In genomic region chr19:35170554-35170953, GRCm38 (mm10) we compare ENCODE assay signal across 19 mouse cellular contexts.
DNase-seq lines count a peak whose midpoint lies in the region; ATAC-seq and TF ChIP-seq lines count a peak whose summit lies in the region.
"Had no signal": no experiment of that assay in that cellular context is flagged by ENCODE, and none has a peak within 500 bp of the region (broad histone marks: within the 10 kb centered on the region; RNA-seq: fewer than 3 reads in every experiment).

No protein-coding gene starts in this region.

- no peak overlapping the region for H3K27ac ChIP-seq in liver, embryonic 11.5 days (ENCODE audit: low read depth, low read length)
- no peak overlapping the region for H3K27ac ChIP-seq in liver, embryonic 15.5 days (replicated peaks)
- H3K27ac ChIP-seq in stomach, postnatal 0 days (replicated peaks): no peak overlapping the region
- H3K27ac ChIP-seq in hindbrain, embryonic 13.5 days: no peak overlapping the region
- H3K27ac ChIP-seq: embryonic facial prominence, embryonic 10.5 days; forebrain, embryonic 13.5 days; hindbrain, embryonic 12.5 days; hindbrain, postnatal 0 days had no signal

- peak; percentile 91 for ATAC-seq in liver, embryonic 11.5 days (replicated peaks; ENCODE audit: low FRiP score)
- peak; percentile 75 for ATAC-seq in liver, embryonic 15.5 days (ENCODE audit: insufficient read depth)
- ATAC-seq in megakaryocyte-erythroid progenitor cell, adult 5-6 weeks (replicated peaks; ENCODE audit: low FRiP score, low TSS enrichment, poor library complexity, severe bottlenecking): peak; percentile 92
- no peak for ATAC-seq in stomach, postnatal 0 days (ENCODE audit: low FRiP score, low TSS enrichment)
- no peak for ATAC-seq in hindbrain, embryonic 13.5 days (ENCODE audit: low FRiP score)
- ATAC-seq: forebrain, embryonic 13.5 days; forebrain, postnatal 0 days; hindbrain, postnatal 0 days had no signal

- H3K4me3 ChIP-seq in liver, embryonic 11.5 days (ENCODE audit: low read depth, low read length): no peak overlapping the region
- no peak overlapping the region for H3K4me3 ChIP-seq in liver, embryonic 15.5 days (replicated peaks)
- H3K4me3 ChIP-seq in stomach, postnatal 0 days (ENCODE audit: low read depth, low read length): no peak overlapping the region
- no peak overlapping the region for H3K4me3 ChIP-seq in hindbrain, embryonic 13.5 days
- H3K4me3 ChIP-seq: embryonic facial prominence, embryonic 10.5 days; forebrain, embryonic 13.5 days; hindbrain, embryonic 12.5 days had no signal

- H3K36me3 ChIP-seq in liver, embryonic 11.5 days (ENCODE audit: control insufficient read depth, insufficient read depth, low read length): no peaks in the 10 kb centered on the region
- no peaks in the 10 kb centered on the region for H3K36me3 ChIP-seq in liver, embryonic 15.5 days (replicated peaks)
- no peaks in the 10 kb centered on the region for H3K36me3 ChIP-seq in stomach, postnatal 0 days (ENCODE audit: control insufficient read depth, insufficient read depth, low read length)
- no peaks in the 10 kb centered on the region for H3K36me3 ChIP-seq in hindbrain, embryonic 13.5 days
- H3K36me3 ChIP-seq: embryonic facial prominence, embryonic 10.5 days; hindbrain, embryonic 12.5 days had no signal

- no peak overlapping the region for H3K9ac ChIP-seq in liver, embryonic 11.5 days (ENCODE audit: low read depth, low read length)
- H3K9ac ChIP-seq in liver, embryonic 15.5 days: no peak overlapping the region
- H3K9ac ChIP-seq in stomach, postnatal 0 days (ENCODE audit: low read length): no peak overlapping the region
- no peak overlapping the region for H3K9ac ChIP-seq in hindbrain, embryonic 13.5 days
- H3K9ac ChIP-seq: forebrain, embryonic 13.5 days; forebrain, postnatal 0 days; hindbrain, embryonic 12.5 days had no signal

- no peaks in the 10 kb centered on the region; the same call in 1 of the 2 replicates for H3K4me1 ChIP-seq in liver, embryonic 11.5 days (replicated peaks; ENCODE audit: control insufficient read depth, insufficient read depth, low read length)
- H3K4me1 ChIP-seq in liver, embryonic 15.5 days (replicated peaks): peaks cover 12% of the 10 kb centered on the region
- no peaks in the 10 kb centered on the region for H3K4me1 ChIP-seq in stomach, postnatal 0 days (replicated peaks; ENCODE audit: control insufficient read depth, insufficient read depth)
- H3K4me1 ChIP-seq in hindbrain, embryonic 13.5 days (replicated peaks): no peaks in the 10 kb centered on the region
- H3K4me1 ChIP-seq: embryonic facial prominence, embryonic 10.5 days; forebrain, embryonic 13.5 days; hindbrain, embryonic 12.5 days had no signal

- no peak for TF ChIP-seq CTCF in stomach, postnatal 0 days (IDR thresholded peaks at IDR 0.05; ENCODE audit: low read depth)

- 55% methylated on average over 2 of the region's 2 CpGs for WGBS in liver, embryonic 11.5 days
- WGBS in liver, embryonic 15.5 days (ENCODE audit: insufficient replicate concordance): 31% methylated on average over 2 of the region's 2 CpGs
- 65% methylated on average over 2 of the region's 2 CpGs for WGBS in stomach, postnatal 0 days
- WGBS in hindbrain, embryonic 13.5 days: 80% methylated on average over 2 of the region's 2 CpGs

- TF ChIP-seq EP300 in stomach, postnatal 0 days (optimal IDR thresholded peaks at IDR 0.05): no peak

- no peaks in the 10 kb centered on the region for H3K9me3 ChIP-seq in liver, embryonic 11.5 days (ENCODE audit: control insufficient read depth, low read length)
- no peaks in the 10 kb centered on the region for H3K9me3 ChIP-seq in liver, embryonic 15.5 days (replicated peaks)
- no peaks in the 10 kb centered on the region for H3K9me3 ChIP-seq in stomach, postnatal 0 days (ENCODE audit: control insufficient read depth, low read length)
- no peaks in the 10 kb centered on the region for H3K9me3 ChIP-seq in hindbrain, embryonic 13.5 days
- H3K9me3 ChIP-seq: embryonic facial prominence, embryonic 10.5 days; forebrain, embryonic 13.5 days; hindbrain, embryonic 12.5 days had no signal

- H3K27me3 ChIP-seq in liver, embryonic 11.5 days (replicated peaks; ENCODE audit: control insufficient read depth, insufficient read depth, low read length): no peaks in the 10 kb centered on the region
- no peaks in the 10 kb centered on the region for H3K27me3 ChIP-seq in liver, embryonic 15.5 days
- H3K27me3 ChIP-seq in stomach, postnatal 0 days (ENCODE audit: control insufficient read depth, insufficient read depth, low read length): no peaks in the 10 kb centered on the region
- H3K27me3 ChIP-seq in hindbrain, embryonic 13.5 days: no peaks in the 10 kb centered on the region
- H3K27me3 ChIP-seq: CH12.LX; forebrain, embryonic 13.5 days; hindbrain, embryonic 12.5 days had no signal

- DNase-seq in MEL-GATA-1-ER (ENCODE audit: extremely low read depth, low read depth): peak; percentile 55
- no peak for DNase-seq in liver, embryonic 11.5 days (ENCODE audit: low spot score)
- no peak for DNase-seq in stomach, postnatal 0 days (ENCODE audit: low spot score)
- DNase-seq in urinary bladder, adult 2 months (ENCODE audit: low spot score): no peak
- DNase-seq: adrenal gland, postnatal 10 days; cerebellum, adult 18-20 months; cerebellum, postnatal 10 days; forebrain, postnatal 0 days; gastrocnemius, postnatal 25 days; heart, postnatal 10 days; heart, postnatal 4 days had no signal

- no peak overlapping the region for H3K4me2 ChIP-seq in liver, embryonic 11.5 days
- no peak overlapping the region for H3K4me2 ChIP-seq in liver, embryonic 15.5 days
- H3K4me2 ChIP-seq in stomach, postnatal 0 days (replicated peaks; ENCODE audit: low read depth): no peak overlapping the region
- H3K4me2 ChIP-seq in hindbrain, embryonic 13.5 days: no peak overlapping the region
- H3K4me2 ChIP-seq: forebrain, embryonic 13.5 days; hindbrain, embryonic 12.5 days had no signal

Comparison
In these comparisons a context has a peak if more than half of its experiments do, and no peak if none do; other contexts are left out.
1. ATAC-seq: peak in liver, embryonic 11.5 days (single experiment), liver, embryonic 15.5 days (single experiment) and megakaryocyte-erythroid progenitor cell, adult 5-6 weeks (single experiment); none in stomach, postnatal 0 days (single experiment) and hindbrain, embryonic 13.5 days (single experiment).